Mouse (Mus musculus) heart, postnatal 10 days (tissue): Measurements from ENCODE around the gene Cox4i2. TPM values are rescaled to one million over a fixed set of nuclear protein-coding genes. Genes with fewer than 3 reads are reported as not detected.

ENCODE experiments used
- microRNA-seq, 2 experiments: library from miRNA; unstranded; fragments of <30 nt; microRNA quantifications; one replicate each; pipeline ENCODE4 v1.2.0; 2022
- total RNA-seq, 2 experiments: library from RNA; stranded (reverse); gene quantifications; 2 replicates each; pipeline ENCODE4 v1.2.3; 2021

Cox4i2 gene
- total RNA-seq, 2 experiments from 2014 or later: 17.9 to 22.4 TPM

Small RNA genes lying within 50 kb of the gene (microRNA-seq; reads per million reads assigned to microRNA genes)
- 0 reads per million in 2 experiments for gene Gm23802

Other genes starting within 250 kb of the Cox4i2 start
- not detected for gene Defb26, start 242.5 kb upstream of the Cox4i2 start, total RNA-seq
- gene Defb28, start 235.9 kb upstream of the Cox4i2 start, total RNA-seq: not detected
- not detected for gene Defb29, start 214.1 kb upstream of the Cox4i2 start, total RNA-seq
- gene Gm17416, start 184.8 kb upstream of the Cox4i2 start, total RNA-seq: not detected
- gene Defb21, start 181.4 kb upstream of the Cox4i2 start, total RNA-seq: not detected
- gene Defb19, start 173.9 kb upstream of the Cox4i2 start, total RNA-seq: not detected
- gene Defb45, start 154.8 kb upstream of the Cox4i2 start, total RNA-seq: not detected
- gene Defb36, start 149.8 kb upstream of the Cox4i2 start, total RNA-seq: not detected
- gene Defb25, start 131.1 kb upstream of the Cox4i2 start, total RNA-seq: not detected
- gene Rem1, start 127.2 kb upstream of the Cox4i2 start, total RNA-seq: 10 to 100 TPM; 12.9 to 15.3 TPM
- 10 to 100 TPM; 47.6 to 51.4 TPM for gene H13, start 84.7 kb upstream of the Cox4i2 start, total RNA-seq
- gene Mcts2, start 67.1 kb upstream of the Cox4i2 start, total RNA-seq: 10 to 100 TPM; 17.8 to 19.1 TPM
- gene Id1, start 17.9 kb upstream of the Cox4i2 start, total RNA-seq: 10 to 100 TPM; 72.9 to 84.2 TPM
- gene Bcl2l1, start 77.6 kb downstream of the Cox4i2 start, total RNA-seq: 10 to 100 TPM; 40.0 to 72.4 TPM
- gene Tpx2, start 93.8 kb downstream of the Cox4i2 start, total RNA-seq: 10 to 100 TPM; 16.0 to 17.8 TPM
- under 1 TPM; 0.25 to 0.38 TPM for gene Mylk2, start 157.2 kb downstream of the Cox4i2 start, total RNA-seq
- 10 to 100 TPM in 1 of 2 experiments, 1 to 10 TPM in 1; 9.7 to 10.1 TPM for gene Foxs1, start 179.0 kb downstream of the Cox4i2 start, total RNA-seq
- under 1 TPM; 0.15 to 0.65 TPM for gene Dusp15, start 197.5 kb downstream of the Cox4i2 start, total RNA-seq
- gene Ttll9, start 208.3 kb downstream of the Cox4i2 start, total RNA-seq: not detected